Mouse (Mus musculus) gastrocnemius, adult 2 months (tissue): ENCODE measurements around the gene Capn5. TPM values are rescaled to one million over a fixed set of nuclear protein-coding genes. Genes with fewer than 3 reads are reported as not detected.

Experiments
- DNase-seq: peaks from one replicate; pipeline ENCODE4 v3.0.0; 2022
- H3K27ac ChIP-seq: fragments of 200-600 bp; 2 replicates; pipeline ENCODE4 v1.8.1; 2022; ENCODE audit warnings: mild to moderate bottlenecking
- H3K4me3 ChIP-seq: fragments of 200-600 bp; 2 replicates; pipeline ENCODE4 v1.8.1; 2022; ENCODE audit warnings: mild to moderate bottlenecking, moderate library complexity
- CTCF ChIP-seq: fragments of 200-600 bp; IDR thresholded peaks from 2 replicates; pipeline ENCODE4 v1.8.1; 2022; ENCODE audit warnings: antibody characterized with exemption, mild to moderate bottlenecking, moderate library complexity
- intact Hi-C: fragments of 180-260 bp; cut with DNase I; formaldehyde crosslinking; loops from one replicate; pipeline ENCODE4 v1.15.1; 2025
- total RNA-seq, 2 experiments: library from RNA; stranded (reverse); gene quantifications; 2 replicates each; pipeline ENCODE4 v1.2.3; 2021

Capn5 gene
- total RNA-seq, 2 experiments from 2014 or later = 1.3 to 2.3 TPM

DNA sequence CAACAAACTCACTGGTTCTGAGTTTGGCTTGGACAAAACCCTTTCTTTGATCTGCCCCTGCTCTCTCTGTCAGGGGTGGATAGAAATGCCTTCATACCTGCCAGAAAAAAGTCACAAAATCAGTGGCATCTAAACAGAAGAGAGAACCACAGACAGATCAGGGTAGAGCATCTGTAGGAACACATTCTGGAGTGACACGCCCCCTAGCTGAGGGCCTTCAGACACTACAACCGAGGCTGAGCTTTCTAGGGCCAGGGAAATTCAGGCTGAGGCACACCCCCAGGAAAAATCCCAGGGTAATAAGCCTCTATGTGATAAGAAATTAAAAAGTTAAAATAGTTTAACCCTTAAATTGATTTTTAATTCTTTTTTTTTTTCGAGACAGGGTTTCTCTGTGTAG is 24.7 kb downstream of the Capn5 start:
- intact Hi-C loops = no loop called here
- H3K27ac ChIP-seq = no peak overlapping the region
- peak; percentile 27 for TF ChIP-seq CTCF
- no peak for DNase-seq
- no peak overlapping the region for H3K4me3 ChIP-seq

GRCm38 (mm10) chr7:98152400-98152799 is 25.7 kb downstream of the Capn5 start:
- H3K27ac ChIP-seq = no peak overlapping the region
- TF ChIP-seq CTCF = no peak
- no peak overlapping the region for H3K4me3 ChIP-seq
- peak; percentile 51 for DNase-seq
- intact Hi-C loops = no loop called here

GRCm38 (mm10) chr7:98150525-98150924 is 27.5 kb downstream of the Capn5 start:
- no peak overlapping the region for H3K27ac ChIP-seq
- intact Hi-C loops = no loop called here
- DNase-seq = no peak
- peak; percentile 26; the same call in 1 of the 2 replicates for TF ChIP-seq CTCF
- H3K4me3 ChIP-seq = no peak overlapping the region

GRCm38 (mm10) chr7:98149802-98150201 is 28.3 kb downstream of the Capn5 start:
- intact Hi-C loops = no loop called here
- H3K27ac ChIP-seq = no peak overlapping the region
- TF ChIP-seq CTCF = no peak

DNA sequence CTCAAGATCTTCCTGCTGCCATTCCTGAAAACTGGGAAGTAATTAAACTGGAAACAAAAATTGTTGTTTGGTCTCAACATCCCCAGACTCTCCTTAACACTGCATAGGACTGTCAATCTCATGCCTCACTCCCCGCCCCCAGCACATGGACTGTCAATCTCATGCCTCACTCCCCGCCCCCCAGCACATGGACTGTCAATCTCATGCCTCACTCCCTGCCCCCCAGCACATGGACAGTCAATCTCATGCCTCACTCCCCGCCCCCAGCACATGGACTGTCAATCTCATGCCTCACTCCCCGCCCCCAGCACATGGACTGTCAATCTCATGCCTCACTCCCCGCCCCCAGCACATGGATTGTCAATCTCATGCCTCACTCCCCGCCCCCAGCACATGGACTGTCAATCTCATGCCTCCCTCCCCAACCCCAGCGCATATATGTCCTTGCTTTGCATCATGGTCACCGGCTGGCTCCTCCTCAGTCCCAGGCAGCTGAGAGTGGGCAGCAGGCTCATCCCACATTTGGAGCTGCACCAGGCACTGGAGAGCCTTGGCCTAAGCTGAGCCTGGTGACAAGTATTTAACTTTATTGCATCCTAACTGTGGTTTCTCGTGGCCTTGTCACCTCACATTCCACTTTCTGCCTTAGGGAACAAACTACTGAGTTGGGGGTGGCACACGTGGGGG is 29.2 kb downstream of the Capn5 start:
- no peak for DNase-seq
- intact Hi-C loops = no loop called here
- H3K27ac ChIP-seq = no peak overlapping the region

More at GRCm38 (mm10) chr7:98149802-98150201, 28.3 kb downstream of the Capn5 start:
- DNase-seq = no peak
- no peak overlapping the region for H3K4me3 ChIP-seq

DNA sequence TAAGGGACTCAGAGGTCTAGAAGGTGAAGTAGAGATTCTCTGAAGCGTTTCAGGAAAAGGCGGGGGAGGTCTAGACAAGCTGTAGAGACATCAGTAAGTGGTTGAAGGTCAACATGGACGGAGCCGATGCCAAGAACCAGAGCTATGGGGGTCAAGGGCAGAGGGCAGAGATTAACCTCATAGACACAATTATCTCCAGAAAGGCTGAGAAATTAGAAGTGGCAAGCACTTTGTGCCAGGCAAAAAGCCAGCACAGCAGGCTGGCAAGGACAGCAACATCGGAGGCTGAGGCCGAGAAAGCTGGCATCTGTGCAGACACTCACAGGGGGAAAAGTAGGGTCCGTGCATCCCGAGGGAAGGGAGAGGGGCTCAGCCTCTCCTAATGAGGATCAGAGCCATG is 30.3 kb downstream of the Capn5 start:
- Histone ChIP-seq H3K4me3 (no peak overlapping the region), H3K27ac (no peak overlapping the region)
- TF ChIP-seq CTCF = no peak
- DNase-seq = no peak
- intact Hi-C loops = no loop called here

More for the DNA sequence above, 29.2 kb downstream of the Capn5 start:
- no peak for TF ChIP-seq CTCF
- no peak overlapping the region for H3K4me3 ChIP-seq

DNA sequence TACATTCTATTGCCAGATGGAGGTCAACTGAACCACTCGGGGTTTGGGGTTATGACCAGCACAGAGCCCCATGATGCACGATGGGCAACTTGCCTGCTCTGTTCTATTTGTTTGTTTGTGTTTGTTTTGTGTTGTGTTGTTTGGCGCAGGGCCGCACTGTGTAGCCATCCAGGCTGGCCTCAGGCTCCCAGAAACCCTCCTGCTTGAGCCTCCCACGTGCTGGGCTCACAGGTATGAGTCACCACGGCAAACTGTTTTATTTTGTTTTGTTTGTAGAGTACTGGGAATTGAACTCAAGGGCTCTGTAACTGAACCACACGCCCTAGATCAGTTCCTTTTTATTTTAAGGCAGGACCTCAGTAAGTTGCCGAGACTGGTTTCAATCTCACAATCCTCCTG is 31.6 kb downstream of the Capn5 start:
- no peak for DNase-seq

DNA sequence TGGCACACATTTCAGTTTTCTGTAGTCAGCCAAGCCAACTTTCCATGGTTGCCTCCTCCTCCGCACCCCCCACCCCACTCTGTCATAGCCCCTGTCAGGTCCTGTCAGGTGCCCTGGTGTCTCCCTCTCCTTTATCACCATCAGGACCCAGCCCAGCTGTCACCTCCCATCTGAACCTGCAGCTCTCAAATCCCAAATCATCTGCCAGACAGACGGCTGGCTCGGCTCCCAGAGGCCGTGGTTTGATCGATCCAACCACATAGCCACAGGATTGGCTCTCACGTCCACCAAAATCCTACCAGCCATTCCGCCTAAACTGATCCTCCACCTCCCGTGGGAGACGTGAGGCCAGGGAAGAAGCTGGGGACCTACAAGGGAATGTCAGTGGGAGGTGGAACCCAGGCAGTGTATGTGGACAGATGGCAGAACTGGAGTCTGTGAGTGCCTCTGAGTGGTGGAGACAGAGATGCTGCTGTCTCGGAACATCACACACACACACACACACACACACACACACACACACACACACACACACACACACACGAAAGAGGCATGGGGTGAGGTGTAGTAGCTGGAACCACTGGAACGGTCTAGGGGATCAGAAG is 32.1 kb downstream of the Capn5 start:
- H3K27ac ChIP-seq = no peak overlapping the region
- intact Hi-C loops = no loop called here
- no peak for TF ChIP-seq CTCF
- H3K4me3 ChIP-seq = no peak overlapping the region
- DNase-seq = no peak

More for the DNA sequence above, 31.6 kb downstream of the Capn5 start:
- Histone ChIP-seq H3K27ac (no peak overlapping the region), H3K4me3 (no peak overlapping the region)
- no peak for TF ChIP-seq CTCF
- intact Hi-C loops = no loop called here

DNA sequence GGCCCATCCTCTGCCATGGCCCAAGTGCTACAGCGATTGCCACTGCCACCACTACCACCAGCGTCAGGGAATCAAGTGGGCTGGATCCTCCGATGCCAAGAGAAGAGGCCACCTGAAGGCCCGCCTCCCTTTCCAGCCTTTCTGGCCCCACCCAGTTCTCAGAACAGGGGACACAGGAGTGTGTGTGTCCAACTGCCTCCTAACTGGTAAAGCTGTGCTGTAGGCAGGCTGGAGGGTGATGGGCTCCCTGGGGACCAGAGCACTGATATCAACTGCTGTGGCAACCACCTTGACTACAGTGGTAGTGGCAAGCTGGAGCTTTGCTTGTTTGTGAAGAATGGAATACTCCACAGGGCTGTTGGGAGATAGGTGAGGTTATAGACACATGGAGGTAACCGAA is 32.7 kb downstream of the Capn5 start, which contains the start of gene Omp:
Omp (minus strand) TSS at position 101 of the 400 bp plus-strand sequence.
- Histone ChIP-seq H3K4me3 (no peak within 1 kb of the TSS), H3K27ac (no peak within 1 kb of the TSS)
- no peak for TF ChIP-seq CTCF
- DNase-seq = no peak
- intact Hi-C loops = no loop called here

- Histone ChIP-seq H3K27ac (no peak overlapping the region), H3K4me3 (no peak overlapping the region)
- intact Hi-C loops = no loop called here
- DNase-seq = no peak
- no peak for TF ChIP-seq CTCF
These were observed 35.4 kb downstream of the Capn5 start for GRCm38 (mm10) chr7:98142648-98143047.

DNA sequence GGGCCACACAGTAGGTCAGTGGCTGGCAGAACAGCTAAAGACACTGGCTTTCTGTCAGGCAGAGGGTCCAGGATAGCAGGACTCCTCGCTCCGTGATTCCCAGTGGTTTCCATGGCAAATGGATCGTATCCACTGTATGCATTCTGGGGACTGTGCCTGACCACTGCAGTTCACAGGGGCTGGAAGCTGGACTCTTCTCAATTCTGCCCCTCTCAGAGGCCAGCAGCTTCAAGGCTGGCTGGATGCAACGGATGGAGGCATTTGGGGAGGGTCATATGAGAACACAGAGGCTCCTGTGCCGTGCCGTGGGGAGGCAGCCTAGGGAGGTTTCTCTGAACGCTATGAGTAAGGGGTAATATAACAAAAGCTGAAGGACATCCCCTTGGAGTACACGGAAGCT is 35.8 kb downstream of the Capn5 start:
- no peak for DNase-seq
- no peak overlapping the region for H3K27ac ChIP-seq
- no peak for TF ChIP-seq CTCF
- intact Hi-C loops = no loop called here
- no peak overlapping the region for H3K4me3 ChIP-seq

DNA sequence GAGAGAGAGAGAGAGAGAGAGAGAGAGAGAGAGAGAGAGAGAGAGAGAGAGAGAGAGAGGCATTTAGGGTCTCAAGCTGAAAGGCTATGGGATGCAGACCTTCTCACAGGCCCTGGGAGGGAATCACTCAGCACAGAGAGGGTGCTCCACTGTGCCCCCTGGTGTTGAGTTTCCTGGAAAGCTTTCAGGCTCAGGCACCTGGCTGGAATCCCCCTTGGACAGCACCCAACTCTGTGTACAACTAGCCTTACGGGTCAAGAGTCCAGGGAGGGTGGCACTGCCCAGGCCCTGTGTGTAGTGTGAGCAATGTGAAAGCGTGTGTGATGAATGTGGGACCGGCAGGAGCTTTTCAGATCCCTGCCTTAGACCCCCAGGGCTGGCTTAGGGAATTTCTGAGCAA is 36.9 kb downstream of the Capn5 start:
- H3K27ac ChIP-seq = no peak overlapping the region

GRCm38 (mm10) chr7:98140597-98140996 is 37.5 kb downstream of the Capn5 start:
- peak; percentile 53 for DNase-seq
- intact Hi-C loops = no loop called here
- H3K4me3 ChIP-seq = no peak overlapping the region
- no peak overlapping the region for H3K27ac ChIP-seq
- TF ChIP-seq CTCF = no peak

More for the DNA sequence above, 36.9 kb downstream of the Capn5 start:
- TF ChIP-seq CTCF = peak; percentile 25; the same call in 1 of the 2 replicates
- H3K4me3 ChIP-seq = no peak overlapping the region
- intact Hi-C loops = no loop called here
- no peak for DNase-seq

- DNase-seq = no peak
- intact Hi-C loops = no loop called here
- no peak for TF ChIP-seq CTCF
- no peak overlapping the region for H3K4me3 ChIP-seq
- H3K27ac ChIP-seq = no peak overlapping the region
These were observed 38.9 kb downstream of the Capn5 start for GRCm38 (mm10) chr7:98139216-98139615.
